Mouse (Mus musculus): ENCODE results near the gene Epha1. TPM values are rescaled to one million over a fixed set of nuclear protein-coding genes. Genes with fewer than 3 reads are reported as not detected.

Gene Epha1
- total RNA-seq, 2 experiments from 2014 or later, result 0.23 TPM; not detected in 1

GRCm38 (mm10) chr6:42354076-42355019, 18.7 kb downstream of the Epha1 start:
- peak in 1 of 2 experiments; percentile 23 for DNase-seq (ENCODE audit: low spot score in 2 of 2)

- no peak for DNase-seq (ENCODE audit: low spot score in 2 of 2)
These were observed 19.9 kb downstream of the Epha1 start for GRCm38 (mm10) chr6:42353180-42353579.

- no peak for DNase-seq (ENCODE audit: low spot score in 2 of 2)
These were observed 20.6 kb downstream of the Epha1 start for GRCm38 (mm10) chr6:42352486-42352846.

GRCm38 (mm10) chr6:42351776-42352485, 21.1 kb downstream of the Epha1 start:
- no peak for DNase-seq (ENCODE audit: low spot score in 2 of 2)

GRCm38 (mm10) chr6:42350968-42351775, 21.9 kb downstream of the Epha1 start:
- DNase-seq (ENCODE audit: low spot score in 2 of 2), result no peak

- peak; percentile 67 to 73 for DNase-seq (ENCODE audit: low spot score in 2 of 2)
These were observed 22.8 kb downstream of the Epha1 start for GRCm38 (mm10) chr6:42350021-42350967.

GRCm38 (mm10) chr6:42349426-42350020, 23.5 kb downstream of the Epha1 start, which contains the start of gene Zyx:
TSS of gene Zyx (plus strand) at chr6:42349630.
- DNase-seq (ENCODE audit: low spot score in 2 of 2), result peak; percentile 70 to 79

- peak; percentile 66 to 74 for DNase-seq (ENCODE audit: low spot score in 2 of 2)
These were observed 24.1 kb downstream of the Epha1 start for GRCm38 (mm10) chr6:42349006-42349425.

- DNase-seq (ENCODE audit: low spot score in 2 of 2), result no peak
These were observed 24.6 kb downstream of the Epha1 start for GRCm38 (mm10) chr6:42348281-42349005.

GRCm38 (mm10) chr6:42344255-42344654, 28.8 kb downstream of the Epha1 start:
- no peak for DNase-seq (ENCODE audit: low spot score in 2 of 2)

- DNase-seq (ENCODE audit: low spot score in 2 of 2), result no peak
These were observed 29.5 kb downstream of the Epha1 start for GRCm38 (mm10) chr6:42343361-42344120.

- no peak for DNase-seq (ENCODE audit: low spot score in 2 of 2)
These were observed 30.9 kb downstream of the Epha1 start for GRCm38 (mm10) chr6:42342171-42342570.

GRCm38 (mm10) chr6:42339981-42340380, 33.1 kb downstream of the Epha1 start:
- peak in 1 of 2 experiments; percentile 38 for DNase-seq (ENCODE audit: low spot score in 2 of 2)

- no peak for DNase-seq (ENCODE audit: low spot score in 2 of 2)
These were observed 33.9 kb downstream of the Epha1 start for GRCm38 (mm10) chr6:42339189-42339588.

- no peak for DNase-seq (ENCODE audit: low spot score in 2 of 2)
These were observed 42.1 kb downstream of the Epha1 start for GRCm38 (mm10) chr6:42330946-42331345.

- no peak for DNase-seq (ENCODE audit: low spot score in 2 of 2)
These were observed 42.9 kb downstream of the Epha1 start for GRCm38 (mm10) chr6:42330216-42330615.

- DNase-seq (ENCODE audit: low spot score in 2 of 2), result no peak
These were observed 44.3 kb downstream of the Epha1 start for GRCm38 (mm10) chr6:42328757-42329156.

- no peak for DNase-seq (ENCODE audit: low spot score in 2 of 2)
These were observed 46.6 kb downstream of the Epha1 start for GRCm38 (mm10) chr6:42326509-42326908.

Measured in left cerebral cortex, adult 18-20 months (tissue).